Mouse (Mus musculus) bone marrow macrophage, adult 2 months (primary cell): Measurements from ENCODE around the gene Irak1.

Experiments used
- CTCF ChIP-seq: IDR thresholded peaks from 2 replicates; pipeline ENCODE4 v1.5.1; 2012; ENCODE audit warnings: low read depth, mild to moderate bottlenecking, low read length, moderate library complexity
- POLR2A ChIP-seq: IDR thresholded peaks from 2 replicates; pipeline ENCODE4 v1.6.1; 2012; ENCODE audit warnings: mild to moderate bottlenecking, low read depth, low read length, borderline replicate concordance

- no peak for TF ChIP-seq CTCF
- TF ChIP-seq POLR2A = no peak
Observed at GRCm38 (mm10) chrX:73972774-73973173, 50.9 kb downstream of the Irak1 start.
